Mouse (Mus musculus) forebrain, embryonic 15.5 days (tissue): ENCODE data around the gene Rpl14. TPM values are rescaled to one million over a fixed set of nuclear protein-coding genes. Genes with fewer than 3 reads are reported as not detected.
"Not testable (repeated sequence)": the region's sequence is repeated elsewhere in the genome, so short reads cannot be mapped to it uniquely, and the experiment has no call there.

ENCODE experiments used
- ATAC-seq: fragments of 200-750 bp; cut with Nextera tagmentation; replicated peaks from 2 replicates; pipeline ENCODE4 v1.8.0; 2017; ENCODE audit warnings: mild to moderate bottlenecking, moderate TSS enrichment, moderate library complexity
- H3K27ac ChIP-seq: fragments of 300-500 bp; sonication (generic); replicated peaks from 2 replicates; pipeline ENCODE4 v1.5.1; 2015; ENCODE audit warnings: mild to moderate bottlenecking, inconsistent platforms
- H3K27me3 ChIP-seq: fragments of 300-500 bp; sonication (generic); 2 replicates; pipeline ENCODE4 v1.6.1; 2015; ENCODE audit warnings: inconsistent platforms
- H3K36me3 ChIP-seq: fragments of 300-500 bp; sonication (generic); 2 replicates; pipeline ENCODE4 v1.6.1; 2015; ENCODE audit warnings: mild to moderate bottlenecking, inconsistent platforms
- H3K4me1 ChIP-seq: fragments of 300-500 bp; sonication (generic); 2 replicates; pipeline ENCODE4 v1.6.1; 2015; ENCODE audit warnings: inconsistent platforms
- H3K4me2 ChIP-seq: fragments of 300-500 bp; sonication (generic); replicated peaks from 2 replicates; pipeline ENCODE4 v1.6.1; 2015; ENCODE audit warnings: mild to moderate bottlenecking, inconsistent platforms
- H3K4me3 ChIP-seq: fragments of 300-500 bp; sonication (generic); 2 replicates; pipeline ENCODE4 v1.5.1; 2015; ENCODE audit warnings: mild to moderate bottlenecking, inconsistent platforms
- H3K9ac ChIP-seq: fragments of 300-500 bp; sonication (generic); replicated peaks from 2 replicates; pipeline ENCODE4 v1.6.1; 2015; ENCODE audit warnings: mild to moderate bottlenecking, inconsistent platforms
- H3K9me3 ChIP-seq: fragments of 300-500 bp; sonication (generic); 2 replicates; pipeline ENCODE4 v1.6.1; 2016; ENCODE audit warnings: inconsistent platforms
- WGBS: fragments of 180-500 bp; shearing (Covaris S2); methylation state at CpG from one replicate; pipeline ENCODE4 v1.1.7; 2015; ENCODE audit warnings: mixed read lengths; 5-methylcytosine and 5-hydroxymethylcytosine counted together
- polyA plus RNA-seq: library from polyadenylated mRNA; unstranded; fragments of >200 nt; fragmentation: Nextera tagmentation; extraction: Ambion mirVana; gene quantifications from 2 replicates; pipeline ENCODE4 v1.2.1, GENCODE M21; 2015

Gene Rpl14
- 406 and 432 TPM in 2 replicates for polyA plus RNA-seq

DNA sequence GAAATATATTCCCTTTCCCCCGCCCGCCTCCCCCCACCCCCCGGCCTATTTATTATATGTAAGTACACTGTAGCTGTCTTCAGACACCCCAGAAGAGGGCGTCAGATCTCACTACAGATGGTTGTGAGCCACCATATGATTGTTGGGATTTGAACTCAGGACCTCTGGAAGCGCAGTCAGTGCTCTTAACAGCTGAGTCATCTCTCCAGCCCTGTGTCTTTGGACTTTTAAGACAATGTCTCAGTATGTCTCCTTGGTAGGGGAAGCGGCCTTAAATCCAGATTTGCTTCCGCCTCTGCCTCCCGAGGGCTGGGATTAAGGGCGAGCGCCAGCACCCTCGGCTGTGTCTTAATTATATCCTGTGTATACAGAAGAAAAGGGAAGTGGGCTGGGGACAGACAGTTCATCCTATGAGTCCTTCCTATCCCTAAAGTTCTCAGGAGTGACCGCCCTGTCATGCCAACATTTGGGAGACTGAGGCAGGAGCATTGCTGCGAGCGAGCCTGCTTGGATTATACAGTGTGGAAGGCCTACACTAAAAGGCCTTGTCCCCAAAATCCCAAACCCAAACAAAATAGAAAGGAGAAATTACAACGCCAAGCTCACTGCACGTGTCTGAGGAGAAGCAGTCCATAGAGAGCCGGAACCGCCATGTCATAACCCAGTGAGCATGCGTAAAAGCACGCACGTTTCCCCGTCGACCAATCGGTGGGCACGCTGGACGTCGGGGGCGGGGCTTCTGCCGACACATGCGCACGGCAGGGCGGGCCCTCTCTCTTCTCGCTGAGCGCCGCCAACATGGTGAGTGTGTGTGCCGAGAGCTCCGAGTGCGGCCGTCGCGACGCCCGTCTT lies at the start of gene Rpl14:
Gene Rpl14 (plus strand): TSS at position 704 of the 852 bp plus-strand sequence.
- WGBS, result 4% methylated on average over 43 of the region's 43 CpGs

DNA sequence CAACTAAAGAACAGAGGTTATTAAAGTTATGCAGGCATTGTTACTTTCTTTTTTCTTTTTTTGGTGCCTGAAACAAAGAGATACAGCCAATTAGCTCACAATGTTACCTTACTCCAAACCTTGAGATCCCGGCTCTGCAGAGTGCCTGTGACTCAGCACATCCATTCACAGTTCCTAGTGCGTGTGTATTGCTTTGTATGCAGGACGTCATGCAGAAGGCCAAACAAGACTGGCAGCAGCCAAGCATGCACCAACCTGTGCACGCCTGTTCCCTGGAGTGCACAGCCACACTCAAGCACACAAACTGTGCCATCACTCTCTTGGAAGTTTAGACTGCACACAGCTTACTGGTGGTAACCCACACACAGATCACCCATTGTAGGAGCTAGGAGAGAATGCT lies 44.0 kb upstream of the Rpl14 start:
- 16% methylated on average over 4 of the region's 4 CpGs for WGBS

More for the DNA sequence above, at the start of gene Rpl14:
- peak within 1 kb of the TSS; percentile 75 for H3K27ac ChIP-seq
- ATAC-seq, result peak; percentile 99
- H3K4me1 ChIP-seq, result peaks cover 21% of the 10 kb centered on the region
- H3K36me3 ChIP-seq, result peaks cover 31% of the 10 kb centered on the region
- no peaks in the 10 kb centered on the region for H3K9me3 ChIP-seq
- H3K9ac ChIP-seq, result peak within 1 kb of the TSS; percentile 76
- peak within 1 kb of the TSS; percentile 87 for H3K4me2 ChIP-seq
- H3K4me3 ChIP-seq, result peak within 1 kb of the TSS; percentile 70
- no peaks in the 10 kb centered on the region for H3K27me3 ChIP-seq

DNA sequence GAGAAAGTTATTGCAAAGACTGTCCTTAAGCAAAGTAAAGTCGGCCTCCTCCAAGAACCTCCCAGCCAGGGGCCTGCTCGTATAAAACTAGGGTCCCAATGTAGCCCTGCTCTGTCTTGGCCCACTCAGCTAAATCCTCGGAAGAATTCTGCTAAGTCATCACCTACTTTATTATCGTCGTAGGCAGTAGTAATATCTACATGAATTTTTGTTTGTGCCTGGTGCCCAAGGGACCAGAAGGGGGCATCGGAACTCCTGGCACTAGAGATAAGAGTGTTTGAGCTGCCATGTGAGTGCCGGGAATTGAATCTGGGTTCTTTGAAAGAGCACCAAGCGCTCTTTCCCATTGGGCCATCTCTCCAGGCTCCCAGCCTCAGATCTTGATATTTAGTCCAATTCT lies 43.3 kb upstream of the Rpl14 start:
- H3K4me3 ChIP-seq, result no peak overlapping the region
- H3K4me2 ChIP-seq, result no peak overlapping the region
- no peaks in the 10 kb centered on the region for H3K36me3 ChIP-seq
- H3K9me3 ChIP-seq, result no peaks in the 10 kb centered on the region
- WGBS, result 93% methylated on average over 8 of the region's 8 CpGs
- H3K27ac ChIP-seq, result no peak overlapping the region
- H3K9ac ChIP-seq, result no peak overlapping the region
- no peaks in the 10 kb centered on the region for H3K4me1 ChIP-seq
- no peak for ATAC-seq
- H3K27me3 ChIP-seq, result no peaks in the 10 kb centered on the region

More for the DNA sequence above, 44.0 kb upstream of the Rpl14 start:
- Histone ChIP-seq H3K4me1 (no peaks in the 10 kb centered on the region), H3K9me3 (no peaks in the 10 kb centered on the region), H3K27ac (no peak overlapping the region), H3K27me3 (no peaks in the 10 kb centered on the region), H3K4me3 (no peak overlapping the region), H3K9ac (no peak overlapping the region), H3K4me2 (no peak overlapping the region), H3K36me3 (no peaks in the 10 kb centered on the region)
- ATAC-seq, result no peak

DNA sequence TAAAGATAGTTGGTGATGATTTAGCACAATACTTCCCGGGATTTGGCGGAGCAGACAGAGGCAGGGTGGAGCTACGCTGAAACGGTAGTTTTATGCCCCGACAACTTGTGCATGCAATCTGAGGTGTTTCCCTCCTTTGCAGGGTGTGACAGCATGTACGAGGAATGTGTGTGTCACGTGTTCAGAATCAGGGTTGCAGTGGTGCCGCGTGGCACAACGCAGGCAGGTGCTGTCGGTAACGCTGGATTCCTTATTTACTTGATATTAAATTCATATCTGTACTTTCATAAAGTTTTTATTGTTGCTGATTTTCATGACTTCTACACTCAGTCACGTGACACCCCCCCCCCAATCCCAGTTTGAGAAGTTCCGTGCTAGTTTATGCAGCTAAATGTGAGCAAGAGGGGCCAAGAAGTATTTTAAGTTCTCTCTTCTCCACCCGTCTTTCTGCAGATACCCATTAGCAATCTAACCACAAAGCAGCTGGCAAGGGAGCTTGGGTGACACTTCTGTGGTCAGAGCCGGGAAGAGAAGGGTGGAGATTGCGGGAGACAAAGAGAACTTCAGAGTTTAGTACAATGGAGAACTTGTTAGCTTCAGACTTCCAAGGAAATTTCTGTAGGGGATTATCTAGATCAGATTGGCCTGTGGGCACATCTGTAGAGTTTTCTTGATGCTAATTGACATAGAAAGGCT lies 42.3 kb upstream of the Rpl14 start:
- no peak overlapping the region for H3K4me3 ChIP-seq
- H3K4me1 ChIP-seq, result no peaks in the 10 kb centered on the region
- no peak overlapping the region for H3K27ac ChIP-seq
- H3K36me3 ChIP-seq, result no peaks in the 10 kb centered on the region
- no peak for ATAC-seq
- no peaks in the 10 kb centered on the region for H3K27me3 ChIP-seq
- H3K9ac ChIP-seq, result no peak overlapping the region
- H3K9me3 ChIP-seq, result no peaks in the 10 kb centered on the region
- H3K4me2 ChIP-seq, result no peak overlapping the region
- 82% methylated on average over 17 of the region's 17 CpGs for WGBS

DNA sequence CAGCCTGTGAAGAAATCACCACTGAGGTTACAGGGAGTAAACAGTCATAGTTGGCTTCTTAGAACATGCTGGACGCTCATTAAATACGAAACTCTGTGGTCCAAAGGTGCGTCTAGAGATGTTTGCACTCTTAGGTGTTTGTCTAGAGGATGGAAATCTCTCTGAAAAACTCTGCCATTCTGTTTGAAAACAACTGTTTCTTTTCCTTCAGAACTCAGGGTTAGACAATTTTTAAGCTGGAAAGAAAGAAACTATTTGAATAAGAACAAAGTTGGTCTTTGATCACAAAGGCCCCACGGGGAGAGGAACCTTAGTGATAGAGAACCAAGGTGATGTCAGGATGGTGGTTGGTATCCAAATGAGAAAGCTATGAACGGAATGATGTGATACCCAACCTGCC lies 40.8 kb upstream of the Rpl14 start:
- H3K4me2 ChIP-seq, result no peak overlapping the region
- 87% methylated on average over 5 of the region's 5 CpGs for WGBS
- no peak for ATAC-seq

DNA sequence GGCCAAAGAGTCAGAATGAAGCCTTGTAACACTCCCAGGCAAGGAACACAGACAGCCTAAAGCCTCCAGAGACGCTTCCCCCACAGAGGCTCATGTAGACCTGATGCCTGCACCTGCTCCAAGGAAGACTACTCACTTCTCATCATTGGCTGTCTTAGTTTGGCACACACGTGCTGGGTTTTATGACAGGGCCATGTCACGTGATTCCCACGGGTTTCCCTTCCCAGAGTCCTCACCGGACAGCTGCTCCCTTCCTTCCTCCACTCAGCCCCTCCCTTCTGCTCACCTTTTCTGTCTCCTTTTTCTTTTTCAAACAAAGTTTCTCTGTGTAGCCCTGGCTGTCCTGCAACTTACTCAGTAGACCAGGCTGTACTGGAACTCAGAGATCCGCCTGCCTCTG lies 39.2 kb upstream of the Rpl14 start:
- Histone ChIP-seq H3K9me3 (no peaks in the 10 kb centered on the region), H3K9ac (no peak overlapping the region), H3K27me3 (no peaks in the 10 kb centered on the region), H3K36me3 (no peaks in the 10 kb centered on the region), H3K27ac (no peak overlapping the region), H3K4me1 (no peaks in the 10 kb centered on the region), H3K4me2 (no peak overlapping the region), H3K4me3 (no peak overlapping the region)
- ATAC-seq, result no peak
- 89% methylated on average over 6 of the region's 6 CpGs for WGBS

More for the DNA sequence above, 40.8 kb upstream of the Rpl14 start:
- Histone ChIP-seq H3K4me3 (no peak overlapping the region), H3K27ac (no peak overlapping the region), H3K9ac (no peak overlapping the region), H3K36me3 (no peaks in the 10 kb centered on the region), H3K4me1 (no peaks in the 10 kb centered on the region), H3K9me3 (no peaks in the 10 kb centered on the region), H3K27me3 (no peaks in the 10 kb centered on the region)

DNA sequence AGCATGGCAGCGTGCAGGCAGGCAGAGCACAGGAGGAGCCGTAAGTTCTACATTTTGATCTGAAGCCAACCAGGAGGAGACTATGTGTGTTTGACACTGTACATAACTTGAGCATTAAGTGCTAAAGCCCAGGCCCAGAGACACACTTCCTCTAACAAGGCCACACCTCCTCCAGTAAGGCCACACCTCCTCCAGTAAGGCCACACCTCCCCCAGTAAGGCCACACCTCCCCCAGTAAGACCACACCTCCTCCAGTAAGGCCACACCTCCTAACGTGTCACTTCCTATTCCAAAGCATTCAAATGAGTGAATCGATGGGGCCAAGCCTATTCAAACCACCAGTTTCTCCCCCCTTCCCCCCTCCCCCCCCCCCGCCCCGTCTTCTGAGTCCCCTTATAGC lies 38.6 kb upstream of the Rpl14 start:
- Histone ChIP-seq H3K4me1 (no peaks in the 10 kb centered on the region), H3K27me3 (no peaks in the 10 kb centered on the region), H3K9me3 (no peaks in the 10 kb centered on the region), H3K36me3 (no peaks in the 10 kb centered on the region), H3K9ac (no peak overlapping the region), H3K27ac (no peak overlapping the region), H3K4me2 (no peak overlapping the region), H3K4me3 (no peak overlapping the region)
- 85% methylated on average over 6 of the region's 6 CpGs for WGBS
- no peak for ATAC-seq

DNA sequence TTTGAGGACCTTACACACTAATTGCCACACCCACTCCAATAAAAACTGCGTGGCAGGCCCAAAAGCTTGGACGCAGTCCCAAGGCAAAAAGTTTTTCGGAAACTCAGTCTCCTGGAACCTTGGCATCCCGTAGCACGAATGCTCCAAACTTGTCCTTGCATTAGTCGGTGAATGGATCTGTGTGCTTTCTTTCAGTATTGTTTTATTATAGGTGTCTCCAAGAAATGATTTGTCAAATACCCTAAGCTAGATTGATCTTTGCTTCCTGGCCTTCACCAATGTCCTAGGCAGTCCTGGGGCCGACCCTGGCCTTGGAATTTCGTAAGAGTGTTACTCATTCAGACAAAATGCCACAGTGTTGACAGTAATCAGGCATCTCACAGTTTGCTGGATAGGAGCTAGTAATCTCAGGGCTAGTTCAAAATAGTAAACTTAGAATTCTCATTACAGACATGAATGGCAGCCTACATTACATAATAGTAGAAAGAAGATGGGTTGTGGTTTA lies 37.7 kb upstream of the Rpl14 start:
- not testable (repeated sequence) for H3K4me1 ChIP-seq, H3K9ac ChIP-seq, H3K4me2 ChIP-seq, ATAC-seq, H3K4me3 ChIP-seq, H3K9me3 ChIP-seq, H3K27me3 ChIP-seq, H3K36me3 ChIP-seq, H3K27ac ChIP-seq
- 96% methylated on average over 8 of the region's 8 CpGs for WGBS

DNA sequence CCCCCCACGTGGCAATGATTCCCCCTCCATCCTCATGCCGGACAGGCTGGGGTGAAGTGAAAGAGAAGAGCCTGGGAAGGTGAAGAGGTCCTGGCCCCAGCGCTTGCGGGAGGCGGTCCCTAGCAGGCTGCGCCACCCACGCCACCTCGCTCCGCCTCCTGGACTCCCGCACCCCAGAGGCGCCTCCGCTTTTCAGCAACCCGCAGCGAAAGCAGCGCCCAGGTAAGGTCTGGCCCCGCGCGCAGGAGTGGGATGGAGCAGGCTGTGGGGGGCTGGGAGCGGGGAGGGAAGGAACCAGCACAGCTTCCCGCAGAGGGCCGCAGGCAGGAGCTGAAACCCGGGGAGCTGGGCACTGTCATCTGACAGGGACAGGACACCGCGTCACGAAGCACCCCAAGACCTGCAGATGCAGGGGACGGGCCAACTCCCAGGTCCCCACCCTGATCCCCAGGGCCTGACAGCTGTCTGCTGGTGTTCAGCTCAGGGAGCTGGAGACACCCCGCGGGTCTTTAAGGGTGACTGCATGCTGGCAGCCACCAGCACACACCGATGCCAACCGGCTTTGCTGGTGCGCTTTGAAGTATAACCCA lies 31.5 kb upstream of the Rpl14 start, which contains the start of gene Entpd3:
Gene Entpd3 (plus strand): TSS at position 157 of the 590 bp plus-strand sequence.
- Histone ChIP-seq H3K27ac (no peak within 1 kb of the TSS), H3K4me3 (peak within 1 kb of the TSS; percentile 43), H3K4me1 (peaks cover 9% of the 10 kb centered on the region), H3K9me3 (no peaks in the 10 kb centered on the region), H3K27me3 (peaks cover 18% of the 10 kb centered on the region; the same call in 1 of the 2 replicates), H3K9ac (peak within 1 kb of the TSS; percentile 48), H3K36me3 (no peaks in the 10 kb centered on the region), H3K4me2 (peak within 1 kb of the TSS; percentile 71)
- WGBS, result under 1% methylated on average over 31 of the region's 31 CpGs
- ATAC-seq, result no peak

DNA sequence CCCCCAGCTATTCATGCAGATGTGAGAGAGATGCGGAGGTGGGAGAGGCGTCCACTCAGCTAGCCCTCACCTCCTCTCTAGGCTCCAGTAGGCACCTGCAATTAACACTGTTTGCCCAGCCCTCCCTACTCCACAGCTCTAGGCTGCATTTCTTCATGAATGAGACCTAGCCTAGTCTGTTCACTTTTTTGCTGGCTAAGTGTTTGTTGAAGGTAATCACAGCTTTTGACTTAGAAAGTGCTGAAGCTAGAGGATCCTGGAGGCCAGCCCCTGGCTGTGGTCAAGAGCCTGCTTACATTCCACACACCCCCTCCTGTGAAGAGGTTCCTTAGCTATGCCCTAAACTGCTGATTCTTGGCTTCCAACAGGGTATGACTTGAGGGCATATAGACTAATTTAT lies 29.8 kb upstream of the Rpl14 start:
- 57% methylated on average over 2 of the region's 2 CpGs for WGBS
- H3K4me2 ChIP-seq, result no peak overlapping the region
- peaks cover 18% of the 10 kb centered on the region; the same call in 1 of the 2 replicates for H3K27me3 ChIP-seq
- no peak overlapping the region for H3K9ac ChIP-seq
- H3K36me3 ChIP-seq, result no peaks in the 10 kb centered on the region
- ATAC-seq, result no peak
- no peak overlapping the region for H3K4me3 ChIP-seq
- no peak overlapping the region for H3K27ac ChIP-seq
- H3K4me1 ChIP-seq, result peaks cover 9% of the 10 kb centered on the region
- H3K9me3 ChIP-seq, result no peaks in the 10 kb centered on the region

DNA sequence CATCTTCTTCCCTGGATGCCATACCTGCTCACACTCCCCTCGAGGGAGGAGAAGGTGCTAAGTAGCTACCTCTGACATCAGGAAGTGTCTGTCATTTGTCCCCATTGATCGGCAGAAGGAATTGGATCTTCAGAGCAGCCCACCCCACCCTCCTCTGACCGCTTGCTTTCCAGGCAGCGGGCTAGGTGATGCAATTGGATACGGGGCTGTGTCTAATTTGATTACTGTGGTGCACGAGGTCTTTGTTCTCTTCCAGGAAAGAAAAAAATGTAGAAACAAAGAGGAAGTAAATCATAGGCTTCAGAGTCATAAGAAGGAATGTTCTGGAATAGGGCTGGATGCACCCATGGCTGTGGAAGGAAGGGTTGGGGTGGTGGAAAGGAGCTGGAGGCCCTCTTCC lies 29.0 kb upstream of the Rpl14 start:
- H3K36me3 ChIP-seq, result no peaks in the 10 kb centered on the region
- H3K27ac ChIP-seq, result no peak overlapping the region
- H3K4me1 ChIP-seq, result peaks cover 9% of the 10 kb centered on the region
- H3K9me3 ChIP-seq, result no peaks in the 10 kb centered on the region
- H3K9ac ChIP-seq, result no peak overlapping the region
- no peak overlapping the region for H3K4me3 ChIP-seq
- ATAC-seq, result no peak
- no peak overlapping the region for H3K4me2 ChIP-seq
- H3K27me3 ChIP-seq, result peaks cover 18% of the 10 kb centered on the region; the same call in 1 of the 2 replicates
- WGBS, result 39% methylated on average over 6 of the region's 6 CpGs

DNA sequence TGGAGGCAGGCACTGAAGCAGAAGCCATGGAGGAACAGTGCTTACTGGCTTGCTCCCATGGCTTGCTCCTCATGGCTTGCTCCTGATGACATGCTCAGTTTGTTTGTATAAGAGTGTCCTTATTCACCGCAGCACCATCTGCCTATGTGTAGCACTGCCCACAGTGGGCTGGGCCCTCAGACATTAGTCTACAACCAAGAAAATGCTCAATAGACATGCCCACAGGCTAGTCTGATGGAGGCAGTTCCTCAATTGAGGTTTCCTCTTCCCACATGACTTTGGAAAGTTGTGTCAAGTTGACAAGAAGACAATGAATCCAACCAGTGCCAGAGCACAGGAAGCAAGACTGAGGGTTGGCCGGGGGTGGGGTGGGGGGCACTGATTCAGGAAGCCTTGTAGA lies 25.2 kb upstream of the Rpl14 start:
- 83% methylated on average over 2 of the region's 2 CpGs for WGBS
- H3K36me3 ChIP-seq, result no peaks in the 10 kb centered on the region
- no peak overlapping the region for H3K27ac ChIP-seq

More for the DNA sequence above, 25.2 kb upstream of the Rpl14 start:
- no peaks in the 10 kb centered on the region for H3K9me3 ChIP-seq
- no peak overlapping the region for H3K9ac ChIP-seq
- no peaks in the 10 kb centered on the region for H3K27me3 ChIP-seq
- H3K4me1 ChIP-seq, result no peaks in the 10 kb centered on the region
- no peak for ATAC-seq
- H3K4me3 ChIP-seq, result no peak overlapping the region
- no peak overlapping the region for H3K4me2 ChIP-seq
